Mouse (Mus musculus): ENCODE measurements at regions not wholly inside any gene's neighbourhood (a gene's known extent, or its start where the extent isn't known, plus 50 kb on each side); places are given as distances from the start of the nearest gene placed in this dataset.

DNA sequence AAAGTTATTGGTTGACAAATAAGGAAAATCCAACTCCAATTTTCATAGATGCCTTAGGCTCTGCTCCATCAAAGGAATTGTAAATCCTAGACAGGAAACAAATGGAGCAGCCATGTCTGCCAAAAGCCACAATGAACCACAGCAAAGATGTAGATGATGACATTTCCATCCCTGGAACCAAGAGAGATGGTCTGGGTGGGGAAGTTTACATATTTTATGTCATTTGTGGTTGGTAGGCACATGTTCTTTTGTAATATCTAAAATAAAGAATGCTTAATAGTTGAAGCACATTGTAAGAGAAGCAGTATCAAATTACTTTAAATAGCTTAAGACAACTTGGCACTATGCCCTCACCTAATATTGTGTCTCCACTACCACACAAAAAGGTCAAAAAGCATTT is 443.2 kb downstream of the Tmem135 start:
- TF ChIP-seq POLR2A (IDR thresholded peaks at IDR 0.05; ENCODE audit: insufficient read length, low read depth) (no peak), USF1 (IDR thresholded peaks at IDR 0.05; ENCODE audit: low read depth) (no peak), POLR2AphosphoS2 (IDR thresholded peaks at IDR 0.05; ENCODE audit: insufficient read length, low read depth) (no peak), MAX (IDR thresholded peaks at IDR 0.05; ENCODE audit: low read depth) (no peak)

All from myocyte (in vitro differentiated cells).